Mouse (Mus musculus): ENCODE measurements around the gene Fcgr4. TPM values are rescaled to one million over a fixed set of nuclear protein-coding genes. Genes with fewer than 3 reads are reported as not detected.
"Not testable (repeated sequence)": the region's sequence is repeated elsewhere in the genome, so short reads cannot be mapped to it uniquely, and the experiment has no call there.

Fcgr4 gene
- total and polyA plus RNA-seq, 2 experiments from 2014 or later, result 0.25 TPM; not detected in 1

GRCm38 (mm10) chr1:171067928-171068327 is 49.2 kb downstream of the Fcgr4 start:
- DNase-seq (ENCODE audit: low spot score); H3K4me3 ChIP-seq (ENCODE audit: low read depth, low read length); H3K9ac ChIP-seq (replicated peaks; ENCODE audit: low read length, poor library complexity, severe bottlenecking); H3K4me2 ChIP-seq (ENCODE audit: low read depth, low read length, poor library complexity, severe bottlenecking); H3K27ac ChIP-seq (ENCODE audit: low read depth, low read length); ATAC-seq (ENCODE audit: low FRiP score); H3K9me3 ChIP-seq (ENCODE audit: low read length); H3K36me3 ChIP-seq (ENCODE audit: insufficient read depth, low read length); H3K4me1 ChIP-seq (ENCODE audit: insufficient read depth, low read length): not testable (repeated sequence)
- H3K27me3 ChIP-seq (ENCODE audit: insufficient read depth, low read length), result peaks cover 33% of the 10 kb centered on the region
- WGBS, result 62% methylated on average over 5 of the region's 5 CpGs

- WGBS, result 66% methylated on average over 3 of the region's 3 CpGs
Observed at GRCm38 (mm10) chr1:171069508-171069907, 50.8 kb downstream of the Fcgr4 start.

GRCm38 (mm10) chr1:171070879-171071278 is 52.2 kb downstream of the Fcgr4 start:
- ATAC-seq (ENCODE audit: low FRiP score); H3K27ac ChIP-seq (ENCODE audit: low read depth, low read length); H3K9me3 ChIP-seq (ENCODE audit: low read length); DNase-seq (ENCODE audit: low spot score); H3K9ac ChIP-seq (replicated peaks; ENCODE audit: low read length, poor library complexity, severe bottlenecking); H3K4me1 ChIP-seq (ENCODE audit: insufficient read depth, low read length); H3K36me3 ChIP-seq (ENCODE audit: insufficient read depth, low read length): not testable (repeated sequence)
- Histone ChIP-seq H3K27me3 (ENCODE audit: insufficient read depth, low read length) (peaks cover 13% of the 10 kb centered on the region), H3K4me3 (ENCODE audit: low read depth, low read length) (peak overlapping the region; percentile 16; the same call in 1 of the 2 replicates), H3K4me2 (ENCODE audit: low read depth, low read length, poor library complexity, severe bottlenecking) (peak overlapping the region; percentile 32; the same call in 1 of the 2 replicates)
- 23% methylated on average over 11 of the region's 16 CpGs for WGBS

More at GRCm38 (mm10) chr1:171069508-171069907, 50.8 kb downstream of the Fcgr4 start:
- H3K4me1 ChIP-seq (ENCODE audit: insufficient read depth, low read length); H3K4me2 ChIP-seq (ENCODE audit: low read depth, low read length, poor library complexity, severe bottlenecking); H3K9ac ChIP-seq (replicated peaks; ENCODE audit: low read length, poor library complexity, severe bottlenecking); ATAC-seq (ENCODE audit: low FRiP score); H3K4me3 ChIP-seq (ENCODE audit: low read depth, low read length); H3K9me3 ChIP-seq (ENCODE audit: low read length); H3K27ac ChIP-seq (ENCODE audit: low read depth, low read length); H3K36me3 ChIP-seq (ENCODE audit: insufficient read depth, low read length): not testable (repeated sequence)
- H3K27me3 ChIP-seq (ENCODE audit: insufficient read depth, low read length), result peaks cover 21% of the 10 kb centered on the region
- DNase-seq (ENCODE audit: low spot score), result peak; percentile 21

GRCm38 (mm10) chr1:171071726-171072125 is 53.0 kb downstream of the Fcgr4 start:
- not testable (repeated sequence) for H3K9me3 ChIP-seq (ENCODE audit: low read length); H3K4me1 ChIP-seq (ENCODE audit: insufficient read depth, low read length); H3K4me3 ChIP-seq (ENCODE audit: low read depth, low read length); H3K9ac ChIP-seq (replicated peaks; ENCODE audit: low read length, poor library complexity, severe bottlenecking); H3K27ac ChIP-seq (ENCODE audit: low read depth, low read length); H3K36me3 ChIP-seq (ENCODE audit: insufficient read depth, low read length); DNase-seq (ENCODE audit: low spot score); H3K4me2 ChIP-seq (ENCODE audit: low read depth, low read length, poor library complexity, severe bottlenecking)
- H3K27me3 ChIP-seq (ENCODE audit: insufficient read depth, low read length), result peaks cover 12% of the 10 kb centered on the region
- peak; percentile 50 for ATAC-seq (ENCODE audit: low FRiP score)
- WGBS, result no CpG with 5 or more reads among the region's 35 CpGs

DNA sequence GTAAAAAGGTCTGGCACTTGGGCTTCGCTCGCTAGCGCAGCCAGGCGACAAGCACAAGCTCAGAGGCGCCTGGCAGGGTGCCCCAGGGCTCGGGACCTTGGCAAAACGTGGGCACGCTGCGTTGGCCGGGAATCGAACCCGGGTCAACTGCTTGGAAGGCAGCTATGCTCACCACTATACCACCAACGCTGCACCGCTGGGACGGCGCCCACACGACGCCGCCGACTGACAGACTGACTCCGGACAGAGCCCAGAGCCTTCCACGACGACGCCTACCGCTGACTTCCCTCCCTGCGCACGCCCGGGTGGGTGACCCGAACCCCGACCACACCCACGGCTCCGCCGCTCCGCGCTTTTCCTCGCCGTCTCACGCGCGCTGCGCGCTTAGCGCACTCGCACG is 53.5 kb downstream of the Fcgr4 start:
- ATAC-seq (ENCODE audit: low FRiP score), result peak; percentile 35
- H3K4me3 ChIP-seq (ENCODE audit: low read depth, low read length); DNase-seq (ENCODE audit: low spot score); H3K9ac ChIP-seq (replicated peaks; ENCODE audit: low read length, poor library complexity, severe bottlenecking); H3K27ac ChIP-seq (ENCODE audit: low read depth, low read length); H3K36me3 ChIP-seq (ENCODE audit: insufficient read depth, low read length); H3K4me2 ChIP-seq (ENCODE audit: low read depth, low read length, poor library complexity, severe bottlenecking); H3K9me3 ChIP-seq (ENCODE audit: low read length); H3K4me1 ChIP-seq (ENCODE audit: insufficient read depth, low read length): not testable (repeated sequence)
- peaks cover 12% of the 10 kb centered on the region for H3K27me3 ChIP-seq (ENCODE audit: insufficient read depth, low read length)
- no CpG with 5 or more reads among the region's 45 CpGs for WGBS

DNA sequence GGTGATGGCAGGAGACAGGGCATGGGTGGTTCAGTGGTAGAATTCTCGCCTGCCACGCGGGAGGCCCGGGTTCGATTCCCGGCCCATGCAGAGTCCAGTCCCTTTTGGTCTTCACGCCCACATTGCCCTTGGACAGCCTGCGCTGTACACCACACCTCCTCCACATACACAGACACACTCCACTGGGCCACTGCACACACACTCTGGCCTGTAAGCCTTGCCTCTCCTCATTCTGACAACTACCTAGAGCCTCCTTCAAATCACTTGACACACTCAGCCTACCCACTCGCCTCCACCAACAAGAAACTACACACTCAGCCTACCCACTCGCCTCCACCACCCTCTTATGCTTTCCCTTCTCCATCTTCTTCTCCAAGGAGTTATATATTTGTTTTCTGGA is 55.6 kb downstream of the Fcgr4 start:
- H3K27ac ChIP-seq (ENCODE audit: low read depth, low read length); H3K4me2 ChIP-seq (ENCODE audit: low read depth, low read length, poor library complexity, severe bottlenecking); H3K36me3 ChIP-seq (ENCODE audit: insufficient read depth, low read length); H3K9me3 ChIP-seq (ENCODE audit: low read length); DNase-seq (ENCODE audit: low spot score); ATAC-seq (ENCODE audit: low FRiP score); H3K4me1 ChIP-seq (ENCODE audit: insufficient read depth, low read length); H3K4me3 ChIP-seq (ENCODE audit: low read depth, low read length); H3K9ac ChIP-seq (replicated peaks; ENCODE audit: low read length, poor library complexity, severe bottlenecking): not testable (repeated sequence)
- peaks cover 13% of the 10 kb centered on the region for H3K27me3 ChIP-seq (ENCODE audit: insufficient read depth, low read length)
- WGBS, result 27% methylated on average over 4 of the region's 10 CpGs

DNA sequence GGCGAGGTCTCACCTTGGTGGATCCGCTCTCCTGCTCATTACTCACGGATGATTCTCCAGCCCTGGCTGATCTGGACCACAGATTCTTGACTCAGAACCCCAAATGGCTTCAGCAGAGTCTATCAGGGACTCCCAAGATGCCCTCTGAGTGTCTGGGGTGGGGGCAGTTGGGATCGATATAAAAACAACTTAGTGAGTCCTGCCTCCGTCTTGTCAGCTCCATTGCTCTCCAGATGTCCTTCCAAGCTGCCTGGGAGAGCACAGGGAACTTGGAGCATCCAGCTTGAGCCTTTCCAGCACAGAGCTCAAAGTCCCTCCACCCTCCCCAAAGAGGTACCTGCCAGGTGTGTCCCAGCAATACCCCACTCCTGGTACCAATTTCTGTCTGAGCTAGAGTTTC is 57.5 kb downstream of the Fcgr4 start:
- H3K4me3 ChIP-seq (ENCODE audit: low read depth, low read length), result not testable (repeated sequence)
- 67% methylated on average over 2 of the region's 5 CpGs for WGBS

GRCm38 (mm10) chr1:171077192-171077591 is 58.5 kb downstream of the Fcgr4 start:
- H3K9me3 ChIP-seq (ENCODE audit: low read length); ATAC-seq (ENCODE audit: low FRiP score); H3K27me3 ChIP-seq (ENCODE audit: insufficient read depth, low read length); H3K4me1 ChIP-seq (ENCODE audit: insufficient read depth, low read length); H3K36me3 ChIP-seq (ENCODE audit: insufficient read depth, low read length); H3K4me3 ChIP-seq (ENCODE audit: low read depth, low read length); H3K27ac ChIP-seq (ENCODE audit: low read depth, low read length); H3K4me2 ChIP-seq (ENCODE audit: low read depth, low read length, poor library complexity, severe bottlenecking); DNase-seq (ENCODE audit: low spot score); H3K9ac ChIP-seq (replicated peaks; ENCODE audit: low read length, poor library complexity, severe bottlenecking): not testable (repeated sequence)
- 32% methylated on average over 5 of the region's 5 CpGs for WGBS

More for the DNA sequence above, 57.5 kb downstream of the Fcgr4 start:
- not testable (repeated sequence) for H3K4me2 ChIP-seq (ENCODE audit: low read depth, low read length, poor library complexity, severe bottlenecking); H3K4me1 ChIP-seq (ENCODE audit: insufficient read depth, low read length); H3K36me3 ChIP-seq (ENCODE audit: insufficient read depth, low read length); H3K27ac ChIP-seq (ENCODE audit: low read depth, low read length); H3K9ac ChIP-seq (replicated peaks; ENCODE audit: low read length, poor library complexity, severe bottlenecking); H3K27me3 ChIP-seq (ENCODE audit: insufficient read depth, low read length); DNase-seq (ENCODE audit: low spot score); ATAC-seq (ENCODE audit: low FRiP score); H3K9me3 ChIP-seq (ENCODE audit: low read length)

DNA sequence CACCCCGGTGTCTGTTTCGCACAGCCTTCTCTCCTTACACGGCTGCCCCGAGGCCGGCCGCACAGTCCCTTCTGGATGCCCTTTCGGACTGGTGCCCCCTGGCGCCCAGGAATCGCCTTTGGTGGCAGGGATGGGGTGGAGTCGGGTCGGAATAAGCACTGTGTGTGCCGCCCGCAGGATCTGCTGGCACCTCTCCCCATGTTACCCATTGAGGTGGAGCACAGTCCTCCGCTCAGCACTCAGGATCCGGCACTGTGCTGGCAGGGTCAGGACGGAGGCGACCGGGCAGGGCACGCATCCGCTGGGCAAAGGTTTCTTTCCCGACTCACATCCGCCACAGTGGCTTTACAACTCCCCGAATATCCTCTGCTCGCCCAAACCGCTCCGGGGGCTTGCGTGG is 59.2 kb downstream of the Fcgr4 start:
- H3K9ac ChIP-seq (replicated peaks; ENCODE audit: low read length, poor library complexity, severe bottlenecking); DNase-seq (ENCODE audit: low spot score); H3K27me3 ChIP-seq (ENCODE audit: insufficient read depth, low read length); H3K4me1 ChIP-seq (ENCODE audit: insufficient read depth, low read length); H3K36me3 ChIP-seq (ENCODE audit: insufficient read depth, low read length); H3K27ac ChIP-seq (ENCODE audit: low read depth, low read length); H3K9me3 ChIP-seq (ENCODE audit: low read length): not testable (repeated sequence)
- peak overlapping the region; percentile 35 for H3K4me2 ChIP-seq (ENCODE audit: low read depth, low read length, poor library complexity, severe bottlenecking)
- ATAC-seq (ENCODE audit: low FRiP score), result peak; percentile 22
- peak overlapping the region; percentile 19 for H3K4me3 ChIP-seq (ENCODE audit: low read depth, low read length)
- 3% methylated on average over 12 of the region's 27 CpGs for WGBS

Measured in midbrain, postnatal 0 days (tissue).